Mouse (Mus musculus) brain, embryonic 14.5 days (tissue): Measurements from ENCODE around the gene Grid1.

Experiments
- CTCF ChIP-seq: fragments of 200-500 bp; IDR thresholded peaks from 2 replicates; pipeline ENCODE4 v1.5.1; 2012; ENCODE audit warnings: inconsistent platforms, mild to moderate bottlenecking, moderate library complexity, borderline replicate concordance; ENCODE audit not compliant: insufficient read depth, insufficient read length; ENCODE audit errors: extremely low read depth
- POLR2A ChIP-seq: fragments of 200-500 bp; IDR thresholded peaks from 2 replicates; pipeline ENCODE4 v1.6.1; 2012; ENCODE audit warnings: mild to moderate bottlenecking, inconsistent platforms, borderline replicate concordance; ENCODE audit not compliant: poor library complexity, insufficient read depth, insufficient read length, severe bottlenecking; ENCODE audit errors: extremely low read depth

DNA sequence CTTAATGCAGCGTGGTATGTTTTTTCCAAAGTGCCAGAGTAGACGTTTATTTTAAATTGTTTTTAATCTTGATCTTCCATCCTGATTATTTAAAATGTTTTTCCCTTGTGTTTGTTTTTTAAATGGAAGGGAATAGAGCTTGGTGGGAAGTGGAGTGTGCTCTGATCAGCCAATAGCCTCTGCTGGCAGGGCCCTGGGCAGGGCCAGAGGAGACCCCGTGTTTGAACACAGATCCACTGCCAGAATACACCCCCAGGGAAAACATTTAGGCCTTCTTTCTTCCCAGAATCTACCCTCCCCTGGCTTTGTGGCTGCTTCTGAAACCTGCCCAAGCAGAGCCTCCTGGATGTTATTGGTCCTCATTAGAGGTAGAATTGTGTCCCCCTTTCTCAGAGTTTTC is 188.8 kb downstream of the Grid1 start:
- TF ChIP-seq CTCF (no peak), POLR2A (no peak)
